8 mouse cellular contexts compared by ENCODE assay signal in the genomic region with DNA sequence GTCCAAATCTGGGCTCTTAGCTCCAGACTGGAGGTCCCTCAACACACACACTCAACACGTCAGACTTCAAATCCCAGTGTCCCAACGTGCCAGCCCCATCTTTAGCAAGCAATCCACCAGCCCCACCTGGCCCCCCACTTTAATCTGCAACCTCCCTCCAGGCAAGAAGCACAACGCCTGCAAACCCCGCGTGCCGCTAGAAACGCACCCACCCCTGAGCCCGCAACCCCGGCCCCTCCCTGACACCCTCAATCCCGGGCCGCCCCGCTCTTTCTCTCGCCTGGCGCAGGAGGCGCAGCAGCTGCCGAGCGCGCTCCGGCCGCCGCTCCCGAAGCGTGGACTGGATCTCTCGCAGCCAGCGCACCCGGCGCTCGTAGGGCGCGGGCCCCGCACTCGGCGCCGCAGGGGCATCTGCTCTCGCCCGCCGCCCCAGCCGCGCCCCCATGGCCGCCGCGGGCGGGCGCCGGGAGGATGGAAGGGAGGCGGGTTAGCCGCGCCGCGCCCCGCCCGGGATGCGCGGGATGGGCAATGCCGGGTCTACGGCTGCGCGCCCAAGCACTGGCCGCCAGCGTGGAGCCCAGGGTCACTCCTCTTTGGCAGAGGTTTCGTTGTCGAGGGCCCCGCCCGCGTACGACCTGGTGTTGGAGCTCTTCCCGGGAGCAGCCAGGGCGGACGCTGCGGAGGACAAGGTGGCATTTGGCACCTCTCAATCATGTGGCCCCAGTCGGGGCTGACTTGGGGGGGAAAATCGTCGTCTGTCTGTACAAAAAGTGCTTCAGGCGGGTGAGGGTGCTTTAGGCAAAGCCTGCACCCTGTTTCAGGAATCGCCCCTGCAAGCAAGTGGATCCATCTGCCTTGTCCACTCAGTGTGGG. TPM values are rescaled to one million over a fixed set of nuclear protein-coding genes. Genes with fewer than 3 reads are reported as not detected.
DNase-seq lines count a peak whose midpoint lies in the region; ATAC-seq and TF ChIP-seq lines count a peak whose summit lies in the region.

A gene (minus strand): TSS at position 655 of the 873 bp plus-strand sequence.

- H3K36me3 ChIP-seq in heart, adult 2 months (ENCODE audit: control insufficient read depth, insufficient read depth, low read length) = no peaks in the 10 kb centered on the region
- no peaks in the 10 kb centered on the region for H3K36me3 ChIP-seq in limb, embryonic 13.5 days
- no peaks in the 10 kb centered on the region for H3K36me3 ChIP-seq in myocyte (ENCODE audit: control insufficient read depth, insufficient read depth)

- peak; percentile 52 to 62 for DNase-seq in urinary bladder, postnatal 4 days (ENCODE audit: low spot score in 2 of 2)
- DNase-seq in urinary bladder, adult 2 months (ENCODE audit: low spot score) = no peak
- DNase-seq in embryo, embryonic 10 days (ENCODE audit: low spot score) = peak; percentile 54
- peak; percentile 72 to 80 for DNase-seq in heart, adult 2 months
- DNase-seq in kidney, adult 11 months = peak; percentile 68
- DNase-seq in adipocyte (ENCODE audit: low spot score) = no peak

- H3K9me3 ChIP-seq in limb, embryonic 13.5 days = no peaks in the 10 kb centered on the region

- peak; percentile 37; the same call in 1 of the 2 replicates for ATAC-seq in limb, embryonic 13.5 days (ENCODE audit: low FRiP score, low read depth)

- H3K9ac ChIP-seq in heart, adult 2 months (ENCODE audit: low read depth, low read length) = peak within 1 kb of the TSS; percentile 47
- peak within 1 kb of the TSS; percentile 79 for H3K9ac ChIP-seq in limb, embryonic 13.5 days

- H3K4me3 ChIP-seq in heart, adult 2 months = peak within 1 kb of the TSS; percentile 38
- peak within 1 kb of the TSS; percentile 67 for H3K4me3 ChIP-seq in limb, embryonic 13.5 days
- H3K4me3 ChIP-seq in myocyte = peak within 1 kb of the TSS; percentile 8

- intact Hi-C loops in heart, adult 2 months (cut with DNase I) = no loop called here

- no peak for TF ChIP-seq CTCF in heart, adult 2 months (IDR thresholded peaks at IDR 0.05)

- TF ChIP-seq POLR2A in heart, adult 2 months (IDR thresholded peaks at IDR 0.05; ENCODE audit: insufficient read depth, low read depth, low read length) = no peak
- peak; percentile 28 for TF ChIP-seq POLR2A in myocyte (IDR thresholded peaks at IDR 0.05; ENCODE audit: insufficient read length, low read depth)

- no peak within 1 kb of the TSS for H3ac ChIP-seq in myocyte (ENCODE audit: control insufficient read depth, insufficient read length)

- no peaks in the 10 kb centered on the region for H3K79me2 ChIP-seq in heart, adult 2 months (replicated peaks; ENCODE audit: control insufficient read depth, insufficient read depth, low read length)
- no peaks in the 10 kb centered on the region for H3K79me2 ChIP-seq in myocyte (ENCODE audit: control insufficient read depth, insufficient read depth)

- 1% methylated on average over 71 of the region's 75 CpGs for WGBS in heart, adult 2 months
- WGBS in limb, embryonic 13.5 days = under 1% methylated on average over 67 of the region's 75 CpGs

- TF ChIP-seq EP300 in heart, adult 2 months (IDR thresholded peaks at IDR 0.05; ENCODE audit: insufficient read depth, low read depth, low read length) = no peak

- peaks cover 4% of the 10 kb centered on the region for H3K4me1 ChIP-seq in heart, adult 2 months (ENCODE audit: control insufficient read depth, insufficient read depth, low read length)
- H3K4me1 ChIP-seq in limb, embryonic 13.5 days = peaks cover 43% of the 10 kb centered on the region

- no peak within 1 kb of the TSS for H3K27ac ChIP-seq in heart, adult 2 months
- no peak within 1 kb of the TSS for H3K27ac ChIP-seq in limb, embryonic 13.5 days

- H3K4me2 ChIP-seq in limb, embryonic 13.5 days (replicated peaks) = peak within 1 kb of the TSS; percentile 99
- peak within 1 kb of the TSS; percentile 72 for H3K4me2 ChIP-seq in myocyte (ENCODE audit: low read depth)

- H3K27me3 ChIP-seq in heart, adult 2 months (ENCODE audit: control insufficient read depth, insufficient read depth, low read length) = peaks cover 3% of the 10 kb centered on the region; the same call in 1 of the 2 replicates
- H3K27me3 ChIP-seq in limb, embryonic 13.5 days = peaks cover 46% of the 10 kb centered on the region
- no peaks in the 10 kb centered on the region for H3K27me3 ChIP-seq in myocyte (ENCODE audit: control insufficient read depth, insufficient read depth, insufficient read length)

TF ChIP-seq in myocyte, 11 proteins besides CTCF, POLR2A, EP300 and RAD21:
- no peak for TF ChIP-seq SRF (IDR thresholded peaks at IDR 0.05; ENCODE audit: control insufficient read depth, insufficient read length, low read depth)
- TF ChIP-seq MYOD1 (IDR thresholded peaks at IDR 0.05; ENCODE audit: control insufficient read depth in 1 of 3, insufficient read length in 2 of 3, low read depth in 2 of 3) = peak in 1 of 3 experiments; percentile 46
- TF ChIP-seq MYOG (IDR thresholded peaks at IDR 0.05; ENCODE audit: control insufficient read depth in 1 of 3, insufficient read depth in 1 of 3, insufficient read length in 2 of 3, low read depth in 2 of 3) = peak in 1 of 3 experiments; percentile 61
- TF ChIP-seq CEBPB (IDR thresholded peaks at IDR 0.05; ENCODE audit: insufficient read depth, poor library complexity, severe bottlenecking) = no peak
- TF ChIP-seq REST (IDR thresholded peaks at IDR 0.05; ENCODE audit: insufficient read depth, insufficient read length) = no peak

RNA-seq across cellular contexts. Expression of the gene that starts here (rescaled TPM):
- polyA plus RNA-seq in urinary bladder, adult 2 months (2012; rRNA removed) = 4.7 and 7.5 TPM in 2 replicates
- total RNA-seq in heart, adult 2 months (2021) = under 1 TPM; 0.66 to 0.84 TPM
- polyA plus RNA-seq in heart, adult 2 months (2012; rRNA removed) = 1.00 and 1.3 TPM in 2 replicates
- polyA plus RNA-seq in limb, embryonic 13.5 days (2015; fragmentation: Nextera tagmentation; extraction: Ambion mirVana) = 1.5 and 1.7 TPM in 2 replicates
- 1.1 TPM for polyA plus RNA-seq in myocyte (2012; fragmentation: generic; extraction: Trizol)

Comparison
In these comparisons a context has a peak if more than half of its experiments do, and no peak if none do; other contexts are left out.
1. DNase-seq: peak in urinary bladder, postnatal 4 days (2 of 2), embryo, embryonic 10 days (single experiment), heart, adult 2 months (2 of 2) and kidney, adult 11 months (single experiment); none in urinary bladder, adult 2 months (single experiment) and adipocyte (single experiment).
2. H3K4me3 ChIP-seq: peak in every context shown above with its lines; median percentile 67 in limb, embryonic 13.5 days; 38 in heart, adult 2 months; 8 in myocyte.